Mouse (Mus musculus): ENCODE results near the gene Apol8.
"Not testable (repeated sequence)": the region's sequence is repeated elsewhere in the genome, so short reads cannot be mapped to it uniquely, and the experiment has no call there.

DNA sequence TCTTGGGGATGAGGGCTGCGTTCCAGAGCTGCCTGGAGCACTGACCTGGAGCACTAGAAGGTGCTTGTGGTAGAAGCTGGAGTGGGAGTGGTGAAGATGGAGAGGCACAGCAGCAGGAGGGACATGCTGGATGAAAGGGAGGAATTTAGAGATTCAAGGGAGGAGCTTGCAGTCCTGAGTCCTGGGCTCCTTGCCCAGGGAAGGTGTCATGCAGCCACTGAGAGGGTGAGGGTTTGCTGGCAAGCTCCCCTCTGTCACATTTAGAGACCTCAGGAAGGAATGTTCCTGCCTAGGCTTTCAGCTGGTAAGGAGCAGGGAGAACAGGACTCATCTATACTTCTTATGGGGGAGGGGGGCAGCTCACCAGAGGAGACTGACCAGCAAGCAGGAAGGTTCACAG lies 47.9 kb downstream of the Apol8 start:
- TF ChIP-seq CTCF, EP300 (IDR thresholded peaks at IDR 0.05): not testable (repeated sequence)

Measured in lung, postnatal 0 days (tissue).